Mouse (Mus musculus) embryonic fibroblast, embryonic 13.5 days (primary cell): ENCODE results near the gene Hoxd8.

ENCODE experiments used
- CTCF ChIP-seq: IDR thresholded peaks from 2 replicates; pipeline ENCODE4 v1.5.1; 2011; ENCODE audit warnings: mild to moderate bottlenecking, control low read depth, low read length, moderate library complexity, borderline replicate concordance; ENCODE audit not compliant: insufficient read depth
- POLR2A ChIP-seq: IDR thresholded peaks from 2 replicates; pipeline ENCODE4 v1.6.1; 2011; ENCODE audit warnings: low read depth, mild to moderate bottlenecking, control low read depth, low read length, moderate library complexity

DNA sequence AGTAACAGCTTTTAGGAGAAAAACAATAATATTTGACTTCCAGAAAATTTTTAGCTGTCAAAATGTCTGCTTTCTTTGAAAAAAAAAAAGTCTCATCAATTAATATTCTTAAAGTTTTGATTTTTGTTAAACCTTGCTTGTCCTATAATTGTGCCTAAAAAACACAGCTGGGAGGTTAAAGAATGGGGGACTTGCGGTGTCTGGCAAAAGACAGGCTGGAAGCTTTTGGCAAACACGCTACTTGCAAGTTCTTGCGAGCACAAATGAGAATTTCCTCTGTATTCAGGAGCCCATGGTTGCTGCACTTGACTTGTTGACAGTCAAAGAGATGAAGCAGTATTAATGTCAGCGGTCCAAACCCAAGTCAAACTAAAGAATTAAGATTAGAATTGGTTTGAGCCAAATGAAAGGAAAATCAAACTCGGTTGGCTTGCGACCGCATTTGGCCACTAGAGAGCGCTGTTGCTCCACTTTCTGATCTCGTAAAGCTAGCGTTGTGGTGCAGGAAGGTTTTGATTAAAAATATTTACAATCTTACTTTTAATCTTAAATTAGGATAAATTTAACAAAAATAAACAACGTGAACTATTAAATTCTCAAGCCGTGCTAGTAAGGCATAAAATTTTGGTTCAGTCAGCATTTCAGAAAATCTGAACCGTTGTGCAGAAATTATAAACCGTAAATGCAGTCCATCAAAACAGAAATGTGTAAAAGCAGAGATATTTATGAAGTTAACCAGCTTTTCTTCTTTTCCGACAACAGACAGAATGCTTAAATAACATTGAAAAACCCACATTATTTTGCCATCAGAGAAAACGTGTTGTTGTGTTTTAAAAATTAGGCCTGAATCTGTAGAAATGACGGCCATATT is 2.2 kb upstream of the Hoxd8 start:
- TF ChIP-seq CTCF (peak; percentile 77), POLR2A (no peak)
